Mouse (Mus musculus) yolk sac, embryonic 10.5 days (tissue): Measurements from ENCODE around the gene Anxa4.

Experiments
- DNase-seq: peaks from one replicate; pipeline ENCODE4 v3.0.0-alpha.2; 2017; ENCODE audit warnings: low spot score

Gene Anxa4

GRCm38 (mm10) chr6:86752843-86753485 is 40.4 kb downstream of the Anxa4 start:
- no peak for DNase-seq

GRCm38 (mm10) chr6:86750961-86751360 is 42.4 kb downstream of the Anxa4 start:
- DNase-seq, result no peak

GRCm38 (mm10) chr6:86749817-86750216 is 43.6 kb downstream of the Anxa4 start:
- DNase-seq, result no peak

DNA sequence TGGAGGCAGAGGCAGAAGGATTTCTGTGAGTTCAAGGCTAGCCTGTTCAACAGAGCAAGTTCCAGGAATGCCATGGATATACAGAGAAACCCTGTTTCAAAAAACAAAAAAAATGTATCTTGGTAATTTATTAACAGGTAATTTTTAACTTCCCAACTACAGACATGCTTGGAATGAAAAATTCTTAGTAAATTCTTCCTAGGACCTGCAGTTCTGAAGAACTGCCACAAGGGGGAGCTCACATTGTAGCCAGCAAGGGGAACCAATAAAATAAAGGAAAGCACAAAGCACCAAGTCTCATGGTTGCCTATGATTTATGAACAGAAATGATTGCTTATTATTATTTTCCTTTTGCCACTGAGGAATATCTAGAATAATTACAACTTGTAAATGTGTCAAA is 46.2 kb downstream of the Anxa4 start:
- no peak for DNase-seq

- no peak for DNase-seq
Measured at GRCm38 (mm10) chr6:86740652-86741051, 52.7 kb downstream of the Anxa4 start.

GRCm38 (mm10) chr6:86736830-86737229 is 56.6 kb downstream of the Anxa4 start:
- no peak for DNase-seq

DNA sequence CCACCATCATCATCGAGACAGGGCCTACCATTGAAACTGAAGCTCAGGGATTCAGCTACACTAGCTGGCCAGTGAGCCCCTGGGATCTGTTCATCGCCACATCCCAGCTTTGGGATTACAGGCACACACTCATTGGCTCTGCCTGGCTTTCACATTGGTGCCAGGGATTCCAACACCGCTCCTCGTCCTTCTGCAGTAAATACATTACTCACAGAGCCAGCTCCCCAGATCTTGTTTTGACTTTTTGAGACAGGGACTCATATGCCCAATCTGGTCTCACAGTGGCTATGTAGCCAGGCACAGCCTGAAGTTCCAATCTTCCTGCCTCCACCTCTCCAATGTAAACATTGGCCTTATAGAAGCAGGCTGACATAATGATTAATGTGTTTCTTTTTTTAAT is 57.1 kb downstream of the Anxa4 start:
- DNase-seq, result no peak

DNA sequence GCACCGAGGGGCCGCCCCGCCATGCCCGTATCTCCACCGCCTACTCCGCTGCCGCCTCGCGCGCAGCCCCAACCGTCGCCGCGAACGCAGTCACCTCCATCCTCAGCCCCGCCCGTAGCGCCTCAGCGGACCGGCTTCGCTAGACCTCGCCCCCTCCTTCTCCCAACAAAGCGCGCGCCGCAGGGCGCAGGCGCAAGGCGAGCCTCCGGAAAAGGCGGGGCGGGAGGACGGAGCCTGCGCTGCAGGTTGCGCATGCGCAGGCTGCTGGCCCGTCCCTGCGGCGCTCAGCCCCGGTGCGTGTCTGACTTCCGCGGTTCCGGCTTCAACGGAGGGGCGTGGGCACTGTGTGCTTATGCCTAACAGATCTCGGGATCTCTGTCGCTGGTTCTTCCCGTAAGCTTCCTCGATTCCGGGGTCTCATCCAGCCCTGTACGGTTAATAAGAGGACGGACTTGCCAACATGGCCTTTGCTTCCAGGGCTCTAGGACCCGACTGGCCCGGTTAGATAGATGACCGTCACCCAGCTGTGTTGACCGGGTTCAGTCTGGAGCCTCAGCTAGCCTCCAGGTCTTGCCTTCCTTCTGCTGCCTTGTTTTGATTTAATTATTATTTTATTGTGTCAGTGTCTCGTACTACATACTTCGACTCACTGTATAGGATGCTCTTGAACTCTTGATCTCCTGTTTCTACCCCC is 60.1 kb downstream of the Anxa4 start, which contains the start of gene Gmcl1:
Gene Gmcl1 (minus strand): TSS at position 201 of the 694 bp plus-strand sequence.
- peak; percentile 94 for DNase-seq

DNA sequence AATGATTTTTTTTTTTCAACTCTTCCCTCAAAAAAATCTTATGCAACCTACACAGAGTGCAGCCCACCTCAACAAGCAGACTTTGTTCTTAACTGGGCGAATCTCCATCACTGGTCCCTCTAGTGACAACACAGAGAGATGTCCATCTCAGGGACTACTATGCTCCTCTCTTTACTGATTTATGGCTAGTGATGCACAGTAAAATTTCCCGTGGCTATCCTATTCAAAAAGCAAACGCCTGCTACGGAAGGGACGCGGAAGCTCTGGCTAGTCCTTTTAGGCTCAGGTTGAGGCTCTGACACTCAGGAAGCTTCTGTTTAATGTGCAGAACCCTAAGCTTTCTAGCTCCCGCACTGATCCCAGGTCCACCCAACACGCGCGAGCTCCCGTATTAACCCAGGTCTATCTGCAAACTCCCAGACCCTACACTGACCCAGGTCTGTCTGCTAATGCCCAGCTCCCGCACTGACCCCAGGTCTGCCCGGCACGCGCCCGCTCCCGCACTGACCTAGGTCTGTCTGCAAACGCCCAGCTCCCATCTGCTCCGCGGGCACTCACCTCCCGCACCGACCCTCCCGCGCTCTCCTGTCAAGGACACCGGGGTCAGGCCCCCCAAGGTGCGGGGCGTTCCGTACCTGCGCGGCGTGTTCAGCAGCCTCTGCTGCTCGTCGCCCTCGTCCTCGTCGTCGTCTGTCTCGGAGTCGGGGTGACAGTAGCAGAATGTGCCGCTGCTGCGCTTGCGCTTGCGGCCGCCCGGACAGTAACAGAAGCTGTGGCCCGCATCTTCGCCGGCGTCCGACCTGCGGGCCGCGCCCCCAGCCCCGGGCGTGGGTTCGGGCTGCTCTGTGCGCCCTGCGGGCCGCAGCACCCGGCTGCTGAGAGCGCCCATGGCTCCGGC is 60.9 kb downstream of the Anxa4 start:
- DNase-seq, result peak; percentile 40

- no peak for DNase-seq
Measured at GRCm38 (mm10) chr6:86728711-86729110, 64.7 kb downstream of the Anxa4 start.

DNA sequence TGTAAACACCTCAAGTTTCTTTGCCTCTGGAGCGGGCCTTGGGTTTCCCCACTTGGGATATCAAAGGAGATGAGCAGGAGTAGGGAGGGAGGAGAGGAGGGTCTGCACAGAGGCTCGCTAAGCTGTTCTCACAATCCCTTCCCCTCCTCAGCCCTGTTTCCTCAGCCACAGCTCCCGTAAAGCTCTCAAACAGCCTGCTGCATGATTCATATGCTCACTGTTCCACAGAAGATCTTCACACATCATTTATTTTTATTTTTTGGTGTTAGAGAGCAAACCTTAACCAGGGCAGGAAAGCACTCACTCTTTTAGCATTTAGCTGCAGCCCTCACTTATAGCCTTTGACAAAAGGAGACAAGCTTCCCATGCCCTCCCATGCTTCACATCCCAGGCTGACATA is 71.4 kb downstream of the Anxa4 start:
- DNase-seq, result no peak

- DNase-seq, result peak; percentile 61
Measured at GRCm38 (mm10) chr6:86708072-86708774, 85.2 kb downstream of the Anxa4 start.

DNA sequence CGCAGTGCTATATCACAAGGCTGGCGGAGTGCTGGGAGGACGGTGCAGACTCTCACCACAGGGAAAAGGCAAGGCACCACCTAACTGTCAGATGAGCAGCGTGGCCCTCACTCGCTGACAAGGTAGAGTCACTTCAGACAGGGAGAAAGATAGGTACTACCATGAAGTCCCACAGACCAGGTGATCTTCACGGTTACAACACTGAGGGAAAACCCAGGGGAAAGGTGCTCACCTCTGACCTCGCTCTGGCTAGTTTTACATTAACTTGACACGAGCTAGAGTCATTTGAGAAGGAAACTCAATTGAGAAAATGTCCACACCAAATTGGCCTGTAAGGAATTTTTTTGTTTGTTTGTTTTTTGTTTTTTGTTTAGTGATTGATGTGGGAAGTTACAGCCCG is 90.8 kb downstream of the Anxa4 start:
- peak; percentile 80 for DNase-seq

GRCm38 (mm10) chr6:86697903-86698302 is 95.5 kb downstream of the Anxa4 start:
- DNase-seq, result peak; percentile 85

GRCm38 (mm10) chr6:86696213-86696612 is 97.2 kb downstream of the Anxa4 start:
- no peak for DNase-seq

- no peak for DNase-seq
Measured at GRCm38 (mm10) chr6:86694465-86694864, 98.9 kb downstream of the Anxa4 start.

GRCm38 (mm10) chr6:86689671-86690070 is 103.7 kb downstream of the Anxa4 start:
- no peak for DNase-seq

- no peak for DNase-seq
Measured at GRCm38 (mm10) chr6:86686971-86687370, 106.4 kb downstream of the Anxa4 start.
